Mouse (Mus musculus) layer of hippocampus, postnatal 10 days (tissue): ENCODE measurements at regions not wholly inside any gene's neighbourhood (a gene's known extent, or its start where the extent isn't known, plus 50 kb on each side); places are given as distances from the start of the nearest gene placed in this dataset.
"Not testable (repeated sequence)": the region's sequence is repeated elsewhere in the genome, so short reads cannot be mapped to it uniquely, and the experiment has no call there.

Experiments
- DNase-seq, 2 experiments: peaks; one replicate each; pipeline ENCODE4 v3.0.0; 2021; ENCODE audit warnings: low spot score in 2 of 2

DNA sequence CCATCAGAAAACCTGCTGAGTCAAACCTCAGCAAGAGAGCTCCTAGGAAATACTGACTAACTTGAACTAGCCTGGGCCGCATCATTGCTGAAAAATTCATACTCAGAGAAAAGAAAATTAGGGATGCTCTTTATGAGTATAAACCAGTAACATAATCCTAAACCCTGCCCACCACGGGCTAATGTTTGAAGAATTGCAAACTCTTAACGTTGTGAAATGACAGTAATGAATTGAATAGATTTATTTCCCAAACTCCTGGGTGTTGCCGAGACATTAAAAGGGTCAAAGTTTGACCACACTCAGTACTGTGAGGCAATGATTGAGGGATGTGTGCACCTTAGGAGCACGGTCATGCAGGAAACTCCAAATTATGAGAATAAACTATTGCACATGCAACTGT lies 125.3 kb downstream of the Gipc2 start:
- DNase-seq: no peak

DNA sequence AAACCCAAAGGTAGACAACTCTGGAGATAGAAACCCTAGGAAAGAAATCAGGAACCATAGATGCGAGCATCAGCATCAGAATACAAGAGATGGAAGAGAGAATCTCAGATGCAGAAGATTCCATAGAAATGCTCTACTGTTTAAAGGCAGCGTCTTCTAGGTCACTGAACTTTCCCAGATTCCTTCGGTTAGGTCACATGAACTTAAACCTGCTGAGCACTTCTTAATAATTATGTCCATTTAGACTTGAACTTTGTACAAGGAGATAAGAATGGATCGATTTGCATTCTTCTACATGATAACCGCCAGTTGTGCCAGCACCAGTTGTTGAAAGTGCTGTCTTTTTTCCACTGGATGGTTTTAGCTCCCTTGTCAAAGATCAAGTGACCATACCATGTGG lies 129.2 kb downstream of the Gipc2 start:
- not testable (repeated sequence) for DNase-seq

DNA sequence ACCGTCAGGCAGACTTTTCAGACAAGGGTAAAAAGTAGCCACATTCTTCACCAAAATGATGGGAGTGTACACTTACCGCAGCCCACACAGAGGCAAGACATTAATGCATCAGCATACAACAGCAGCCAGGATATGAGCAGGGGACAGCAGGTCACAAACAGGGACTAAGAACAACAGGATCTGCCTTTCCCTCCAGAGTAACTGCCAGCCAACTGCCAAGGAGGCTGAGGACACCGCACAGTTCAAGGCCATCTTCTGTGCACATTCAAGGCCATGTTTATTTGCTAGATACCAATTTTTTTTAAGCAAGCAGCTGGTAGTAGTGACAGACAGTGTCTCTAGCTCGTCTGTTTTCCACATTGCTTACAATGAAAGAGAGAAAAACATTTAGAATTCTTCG lies 130.6 kb downstream of the Gipc2 start:
- no peak for DNase-seq

DNA sequence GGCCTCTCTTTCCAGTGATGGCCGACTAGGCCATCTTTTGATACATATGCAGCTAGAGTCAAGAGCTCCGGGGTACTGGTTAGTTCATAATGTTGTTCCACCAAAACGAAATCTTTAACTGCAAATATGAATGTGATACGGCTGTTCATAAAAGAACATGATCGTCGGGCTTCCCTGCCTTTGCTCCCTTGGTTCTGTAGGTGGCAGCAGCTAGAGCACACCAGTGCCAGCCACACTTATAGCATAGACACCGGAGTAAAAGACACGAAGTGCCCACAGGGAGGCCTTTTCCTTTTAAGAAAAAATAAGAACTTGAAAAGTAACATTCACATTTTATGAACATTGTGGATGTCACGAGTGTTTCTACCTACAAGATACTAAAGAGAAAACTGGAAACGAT lies 131.3 kb downstream of the Gipc2 start:
- no peak for DNase-seq

DNA sequence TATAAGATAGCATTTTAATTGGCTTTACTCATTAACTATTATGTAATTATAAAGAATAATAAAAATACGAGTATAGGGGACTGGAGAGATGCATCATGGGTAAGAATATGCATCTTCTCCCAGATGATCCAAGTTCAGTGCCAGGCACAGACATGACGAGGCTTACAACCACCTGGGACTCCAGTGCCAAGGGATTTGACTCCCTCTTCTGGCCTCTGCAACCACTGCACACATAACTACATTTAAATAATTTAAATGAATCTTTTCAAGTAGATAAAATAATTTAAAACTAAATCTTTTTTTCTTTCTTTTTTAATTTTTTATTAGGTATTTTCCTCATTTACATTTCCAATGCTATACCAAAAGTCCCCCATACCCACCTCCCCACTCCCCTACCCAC lies 131.8 kb downstream of the Gipc2 start:
- no peak for DNase-seq

DNA sequence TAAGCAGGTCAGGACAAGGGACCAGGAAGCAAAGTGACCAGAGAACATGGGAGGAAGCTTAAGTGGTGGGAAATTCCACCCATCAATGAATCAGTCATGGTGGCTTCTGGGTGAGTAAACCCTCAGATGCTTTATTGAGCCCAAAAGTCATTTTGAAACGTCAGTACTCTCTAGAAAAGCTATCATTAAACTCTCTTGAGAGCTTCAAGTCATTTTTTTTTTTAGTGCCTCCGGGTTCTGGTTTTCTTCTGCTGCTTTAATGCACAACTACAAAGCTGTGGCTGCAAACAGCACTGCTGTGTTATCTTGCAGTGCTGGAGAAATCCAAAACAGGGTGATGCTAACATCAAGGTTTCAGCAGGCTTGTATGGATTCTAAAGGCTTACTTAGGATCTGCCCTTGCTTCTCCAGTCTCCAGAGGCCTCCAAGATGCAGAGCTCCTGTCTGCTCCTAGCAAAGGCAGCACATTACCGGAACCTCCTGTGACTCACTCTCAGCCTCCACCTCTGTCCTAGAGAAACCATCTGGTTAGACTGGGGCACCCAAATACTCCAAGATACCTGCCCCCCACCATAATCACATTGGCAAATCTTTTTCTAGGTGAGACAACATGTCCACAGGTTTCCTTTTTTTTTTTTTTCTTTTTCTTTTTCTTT lies 133.2 kb downstream of the Gipc2 start:
- DNase-seq: no peak

DNA sequence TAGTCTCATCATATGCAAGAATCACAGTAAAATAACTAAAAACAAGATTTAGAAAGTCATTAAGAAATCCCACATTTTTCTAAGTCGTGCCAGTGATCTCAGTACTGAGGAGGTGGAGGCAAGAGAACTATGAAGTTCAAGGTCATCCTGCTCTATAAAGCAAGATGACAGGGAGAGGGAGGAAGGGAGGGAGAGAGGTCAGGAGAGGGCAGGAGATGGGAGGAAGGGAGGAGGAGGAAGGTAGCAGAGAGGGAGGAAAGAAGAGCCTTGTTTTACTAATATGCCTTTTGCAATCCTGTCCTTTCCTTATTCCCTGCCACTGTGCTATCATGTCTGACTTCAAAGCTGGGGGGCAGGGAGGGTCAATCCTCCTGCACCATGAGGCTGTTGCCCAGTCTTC lies 137.3 kb downstream of the Gipc2 start:
- no peak for DNase-seq

DNA sequence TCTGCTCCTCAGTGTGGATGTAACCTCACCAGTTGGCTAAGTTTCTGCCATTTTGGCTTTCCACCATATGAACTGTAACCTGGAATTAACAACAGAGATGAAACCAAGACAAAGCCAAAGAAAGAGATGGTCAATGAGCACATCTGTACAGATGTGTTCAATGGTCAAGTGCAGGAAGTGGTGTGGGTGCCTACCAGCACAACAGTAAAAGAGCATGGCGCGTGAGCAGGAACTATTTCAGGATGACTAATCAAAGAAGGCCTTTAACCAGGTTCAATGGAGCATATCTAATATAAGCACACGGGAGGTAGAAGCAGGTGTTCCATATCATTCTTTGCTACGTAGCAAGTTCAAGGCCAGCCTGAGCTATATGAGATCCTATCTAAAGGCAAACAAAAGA lies 140.0 kb downstream of the Gipc2 start:
- DNase-seq: no peak

DNA sequence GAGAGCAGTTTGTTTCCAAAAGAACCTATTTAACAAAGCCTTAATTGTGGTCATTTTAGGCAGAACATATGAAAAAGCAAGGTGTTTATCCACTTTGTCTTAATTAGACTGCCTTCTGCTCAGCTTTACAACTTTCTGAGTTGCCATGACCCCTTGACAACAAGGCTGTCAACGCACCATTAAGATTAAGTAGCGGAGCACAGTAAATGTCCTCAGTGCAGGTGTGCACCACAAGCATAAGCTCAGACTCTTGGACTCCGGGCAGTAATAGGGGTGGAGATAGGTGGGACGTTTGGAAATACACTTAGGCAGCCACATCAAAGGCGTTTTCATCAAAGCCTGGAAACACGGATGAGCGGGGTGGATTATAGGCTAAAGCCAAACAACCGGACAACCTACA lies 140.9 kb downstream of the Gipc2 start:
- no peak for DNase-seq

DNA sequence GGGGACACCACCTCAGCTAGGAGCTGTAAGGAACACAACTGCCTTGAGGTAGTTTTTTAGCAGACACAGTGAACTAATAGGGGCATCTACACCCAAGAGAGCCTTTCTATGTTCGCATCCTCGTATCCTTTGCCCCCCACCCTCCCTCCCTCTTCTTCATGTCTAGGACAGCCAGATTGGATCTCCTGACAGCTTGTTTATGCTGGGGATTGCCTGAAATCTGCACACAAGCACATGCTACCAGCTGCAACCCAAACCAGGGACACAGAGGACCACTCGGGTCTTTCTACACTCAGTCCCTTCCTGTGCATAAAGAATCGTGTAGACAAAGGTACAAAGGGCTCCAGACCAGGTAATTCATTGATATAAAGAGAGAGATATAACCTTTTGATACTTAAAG lies 159.3 kb downstream of the Gipc2 start:
- no peak for DNase-seq

DNA sequence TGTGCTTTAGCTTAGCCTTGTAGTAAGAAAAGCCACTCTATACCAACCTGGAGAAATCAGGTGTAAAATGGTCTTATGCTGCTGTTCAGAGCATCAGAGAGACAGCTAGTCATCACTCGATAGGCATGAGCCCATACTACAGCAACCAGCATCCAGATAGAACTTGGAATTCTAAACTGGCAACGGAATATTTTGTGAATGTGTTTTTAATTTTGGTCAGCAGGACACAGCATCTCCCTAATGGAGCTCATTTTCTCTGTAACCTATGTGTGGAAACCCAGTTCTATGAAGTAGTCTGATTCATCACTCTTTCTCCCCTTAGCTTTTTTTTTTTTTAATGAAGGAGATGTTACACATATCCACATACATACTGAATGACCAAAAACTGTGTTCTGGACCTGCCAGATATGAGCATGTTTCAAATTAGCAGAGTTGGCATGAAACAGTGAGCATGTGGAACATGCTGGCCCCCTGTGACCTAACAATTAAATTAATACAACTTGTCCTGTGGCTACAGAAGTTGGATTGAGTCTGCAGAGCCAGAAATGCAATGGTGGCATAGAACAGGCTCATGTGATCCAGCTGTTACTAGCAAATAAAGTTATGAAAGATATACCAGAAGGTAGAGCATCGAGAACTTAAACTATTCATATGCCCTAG lies 160.5 kb downstream of the Gipc2 start:
- no peak for DNase-seq

DNA sequence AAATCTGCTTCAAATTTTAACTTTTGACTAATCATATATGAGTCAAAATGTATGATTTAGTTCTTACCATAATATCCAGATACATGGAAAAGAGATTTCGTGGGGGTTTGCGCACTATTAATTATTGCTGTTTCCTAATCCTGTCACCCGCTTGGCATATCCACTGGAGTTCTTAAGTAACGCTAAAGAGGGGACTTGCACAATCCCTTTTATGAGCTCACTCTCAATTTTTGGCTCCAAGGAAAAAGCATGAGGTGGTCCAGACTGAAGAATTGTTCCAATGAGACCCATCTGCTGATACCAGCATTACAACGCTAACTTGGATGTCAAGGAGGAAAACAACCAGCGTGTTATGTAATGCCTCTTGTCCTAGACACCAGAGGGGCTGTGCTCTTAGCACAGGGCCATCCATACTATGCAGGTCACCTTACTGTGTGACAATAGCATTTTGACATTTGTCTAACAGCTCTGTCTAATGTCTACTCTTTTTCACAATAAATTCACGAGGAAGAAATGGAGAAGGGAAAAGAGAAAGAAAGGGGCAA lies 161.5 kb downstream of the Gipc2 start:
- DNase-seq: no peak

DNA sequence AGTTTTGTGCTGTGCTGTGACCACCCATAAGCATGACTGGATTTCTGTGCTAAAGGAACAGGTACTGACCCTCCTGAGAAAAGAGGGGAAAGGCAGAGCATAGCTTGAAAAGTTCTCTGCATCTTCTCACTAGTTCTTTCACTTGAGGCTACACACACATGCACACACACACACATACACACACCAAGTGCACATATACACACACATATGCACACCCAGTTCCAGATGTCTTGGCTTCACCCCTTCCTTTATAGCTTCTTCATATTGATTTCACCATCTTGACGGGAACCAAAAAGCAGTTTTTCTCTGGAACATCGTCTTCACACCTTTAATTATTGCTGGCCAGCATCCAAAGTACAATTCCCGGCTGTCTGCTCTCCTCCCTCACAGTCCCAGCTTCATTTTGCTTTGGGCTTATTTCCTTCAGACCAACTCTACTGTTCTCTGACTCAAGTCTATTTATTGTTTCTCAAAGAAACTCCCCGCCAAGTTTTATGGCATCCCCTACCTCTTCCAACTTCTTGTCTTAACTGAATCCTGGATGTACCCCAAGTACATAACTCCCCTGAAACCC lies 160.2 kb upstream of the Ptgfr start:
- no peak for DNase-seq

DNA sequence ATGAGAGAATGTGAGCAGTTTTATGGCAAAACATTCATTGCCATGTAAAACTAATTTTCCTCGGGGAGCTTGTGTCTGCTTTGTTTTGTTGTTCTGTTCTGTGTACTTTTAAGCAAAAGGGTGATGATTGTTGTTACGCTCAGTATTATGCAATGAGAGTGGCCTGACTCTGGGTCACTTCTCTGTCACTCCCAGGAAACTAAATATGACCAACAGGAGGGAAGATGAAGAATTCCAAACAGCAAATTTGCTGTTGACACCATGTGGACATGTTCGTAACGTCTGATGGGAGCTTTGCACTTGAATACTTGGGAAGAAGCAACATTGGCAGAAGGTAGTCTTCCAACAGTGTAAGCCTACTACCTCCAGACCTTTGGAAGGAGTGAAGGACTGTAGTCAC lies 159.7 kb upstream of the Ptgfr start:
- no peak for DNase-seq

DNA sequence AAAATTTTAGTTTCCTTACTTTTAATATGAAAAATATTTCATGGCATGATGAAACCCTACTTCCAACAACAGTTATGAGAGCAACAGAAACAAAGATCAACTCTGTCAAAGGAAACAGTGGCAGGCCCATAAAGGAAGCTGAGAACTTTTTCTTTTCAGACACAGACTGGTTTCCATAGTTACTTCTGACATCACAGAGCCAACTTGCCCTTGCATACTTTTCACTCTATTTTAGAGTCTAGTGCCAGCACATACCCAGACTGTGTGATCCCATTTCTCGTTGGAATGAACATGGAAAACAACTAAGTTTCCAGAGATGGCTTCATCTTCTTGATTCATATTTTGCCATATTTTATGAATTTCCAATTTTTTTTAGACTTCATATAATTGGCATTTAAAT lies 150.8 kb upstream of the Ptgfr start:
- no peak for DNase-seq

DNA sequence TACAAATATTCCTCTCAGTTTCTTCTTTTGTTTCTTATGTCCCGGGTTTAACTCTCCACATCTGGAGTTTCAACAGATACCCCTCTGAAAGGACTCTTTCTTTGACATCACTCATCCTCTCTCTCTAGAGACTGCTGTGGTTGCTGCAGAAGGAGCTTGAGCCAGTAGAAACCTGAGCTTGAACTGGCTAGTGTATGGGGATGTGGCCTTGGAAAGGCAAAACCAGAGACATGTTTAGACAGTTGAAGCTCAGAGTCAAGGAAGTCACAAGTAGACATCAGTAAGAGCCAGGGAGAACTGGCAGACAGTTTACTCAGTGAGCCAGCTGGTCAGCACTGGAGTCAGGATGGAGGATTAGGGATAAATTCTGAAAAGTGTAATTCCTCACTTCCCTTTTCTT lies 140.7 kb upstream of the Ptgfr start:
- no peak for DNase-seq

DNA sequence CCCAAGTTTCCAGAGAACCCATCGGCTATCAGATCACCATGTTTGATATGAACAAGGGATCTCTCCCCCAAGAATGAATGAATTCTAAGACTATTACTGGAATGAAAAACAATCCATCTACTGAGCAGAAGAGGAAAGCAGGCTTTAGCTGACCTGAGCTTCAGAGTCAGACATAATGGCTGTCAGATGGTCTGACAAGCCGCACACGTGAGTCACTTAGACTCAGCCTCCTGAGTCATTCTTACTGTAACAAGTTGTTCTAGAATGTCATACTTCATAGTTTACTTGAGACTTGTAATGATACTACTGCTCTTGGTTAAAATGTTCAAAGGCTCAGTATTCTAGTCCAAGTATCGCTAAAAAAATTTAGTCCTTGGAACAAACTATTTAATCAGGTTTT lies 140.2 kb upstream of the Ptgfr start:
- no peak for DNase-seq

DNA sequence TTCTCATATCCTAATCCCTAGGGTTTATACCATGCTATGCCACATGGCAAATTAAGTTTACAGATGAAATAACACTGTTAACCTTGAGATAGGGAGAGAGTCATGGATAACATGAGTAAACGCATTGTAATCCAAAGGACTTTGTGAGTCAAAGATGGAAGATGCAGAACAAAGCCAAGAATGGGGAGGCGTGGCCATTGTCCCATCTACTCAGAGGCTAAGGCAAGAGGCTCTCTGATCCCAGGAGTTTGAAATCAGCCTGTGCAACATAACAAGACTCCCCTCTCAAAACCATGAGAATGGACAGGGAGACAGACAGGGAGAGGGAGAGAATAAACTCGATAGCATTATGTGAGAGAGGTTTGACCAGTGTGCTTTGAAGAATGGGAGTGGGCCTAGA lies 112.4 kb upstream of the Ptgfr start:
- DNase-seq: no peak

DNA sequence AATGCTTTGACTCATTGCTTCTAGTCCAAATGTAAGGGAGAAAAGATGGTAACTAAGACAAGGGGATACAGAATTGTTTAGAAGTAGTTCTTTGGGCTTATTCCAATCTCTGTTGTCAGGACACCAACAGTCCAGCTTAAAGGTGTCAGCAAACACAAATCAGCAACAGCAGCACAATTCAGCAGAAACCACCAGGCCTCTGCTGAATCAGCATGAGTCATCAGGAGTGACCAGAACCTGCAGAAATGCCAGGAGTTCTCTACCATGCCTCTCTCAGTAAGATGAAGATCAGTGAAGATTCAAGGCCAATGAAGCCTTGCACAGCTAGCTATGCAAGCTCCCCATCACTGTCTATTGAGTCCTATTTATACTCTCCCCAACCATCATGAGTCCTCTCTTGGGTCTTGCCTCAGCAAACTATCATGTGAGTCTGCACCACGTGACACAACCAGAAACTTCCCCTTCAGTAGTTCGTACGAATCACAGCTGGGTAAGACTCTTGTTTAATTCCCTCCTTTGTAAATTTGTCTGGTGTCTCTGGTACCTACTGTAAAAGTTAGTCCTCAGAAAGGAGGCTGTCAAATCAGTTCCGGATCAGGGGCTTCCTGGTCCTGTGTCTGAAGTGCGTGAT lies 110.7 kb upstream of the Ptgfr start:
- DNase-seq: no peak

DNA sequence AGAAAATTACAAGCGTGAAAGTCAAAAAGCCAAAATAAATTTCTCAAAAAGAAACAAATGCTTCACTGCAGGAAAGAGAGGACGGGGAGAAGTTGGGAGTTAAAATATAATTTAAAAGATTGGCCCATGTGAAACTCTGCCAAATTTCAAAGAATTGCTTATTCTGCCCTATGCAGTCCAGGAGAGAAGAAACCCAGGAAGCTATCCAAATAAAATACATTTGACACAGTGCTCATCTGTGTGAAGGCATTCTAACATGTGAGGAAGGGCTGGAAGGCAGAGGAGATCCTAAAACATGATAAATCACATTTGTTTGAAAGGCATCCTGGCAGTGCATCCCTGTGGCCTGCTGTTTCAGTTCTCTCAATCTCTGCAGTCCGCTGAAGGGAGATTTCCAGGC lies 108.5 kb upstream of the Ptgfr start:
- DNase-seq: no peak

DNA sequence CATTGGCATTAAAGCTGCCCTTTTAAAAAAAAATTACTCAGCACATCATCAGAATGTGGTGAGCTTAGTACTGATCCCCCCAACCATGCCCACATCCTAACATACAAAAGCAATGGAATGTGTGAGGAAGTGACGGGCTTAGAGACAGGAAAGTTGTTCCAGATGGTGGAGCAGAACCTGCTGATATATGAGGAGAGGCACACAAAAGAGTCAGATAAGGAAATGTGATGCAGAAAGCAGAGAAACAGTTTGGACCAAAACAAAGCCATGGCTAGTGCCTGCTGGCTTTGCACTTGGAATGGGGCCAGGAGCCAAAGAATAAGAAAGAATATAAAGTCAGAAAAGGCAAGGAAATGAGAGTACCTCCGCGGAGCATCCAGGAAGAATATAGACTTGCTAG lies 106.1 kb upstream of the Ptgfr start:
- no peak for DNase-seq

DNA sequence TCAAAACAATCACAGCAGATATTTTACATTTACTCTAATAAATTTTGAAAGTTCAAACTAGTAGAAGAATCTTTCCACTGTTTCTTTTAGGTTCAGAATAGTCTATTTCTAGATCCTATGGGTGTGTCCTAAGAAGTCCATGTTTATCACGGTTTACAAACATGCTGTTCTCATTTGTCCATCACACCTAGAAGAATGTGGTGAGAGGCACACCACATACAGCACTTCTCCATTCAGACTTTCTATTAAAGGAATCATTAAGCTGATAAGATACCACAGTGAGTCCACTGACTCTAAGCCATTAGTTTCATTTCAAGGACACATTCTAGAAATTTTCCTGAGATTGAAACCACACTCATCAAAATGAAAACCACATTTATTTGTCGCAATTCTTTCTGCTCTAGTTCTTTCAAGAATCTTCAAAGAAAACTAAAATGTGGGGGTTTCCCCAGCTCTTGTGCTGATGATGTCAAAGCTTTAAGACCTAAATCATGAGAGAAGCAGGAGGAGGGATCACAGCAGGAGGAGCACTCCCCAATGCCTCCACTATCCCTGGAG lies 101.1 kb upstream of the Ptgfr start:
- no peak for DNase-seq
